Mouse (Mus musculus) kidney, adult 11 months (tissue): ENCODE measurements around the gene Btbd35f30.
"Not testable (repeated sequence)": the region's sequence is repeated elsewhere in the genome, so short reads cannot be mapped to it uniquely, and the experiment has no call there.

Experiments used
- DNase-seq: peaks from one replicate; pipeline ENCODE4 v3.0.0; 2022

Gene Btbd35f30

DNA sequence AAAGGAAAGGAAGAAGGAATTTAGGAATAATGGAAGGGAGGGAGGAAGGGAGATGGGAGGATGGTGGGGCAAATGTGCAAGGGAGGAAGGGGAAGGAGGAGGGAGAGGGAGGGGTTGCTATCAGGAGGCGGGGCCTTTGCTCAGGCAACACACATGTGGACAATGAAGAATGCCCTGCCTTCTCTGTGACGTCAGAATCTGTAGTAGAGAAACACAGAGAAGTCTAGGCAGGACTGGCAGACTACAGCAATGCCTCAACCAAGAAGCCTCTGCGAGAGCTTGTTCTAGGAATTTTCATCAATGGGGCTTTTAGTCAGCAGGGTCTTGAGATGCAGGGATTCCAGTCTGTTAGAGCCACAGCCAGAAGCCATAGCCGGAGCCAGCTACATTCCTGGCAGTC is at the start of gene Btbd35f30:
Gene Btbd35f30 (plus strand): TSS at position 301 of the 400 bp plus-strand sequence.
- DNase-seq = not testable (repeated sequence)

DNA sequence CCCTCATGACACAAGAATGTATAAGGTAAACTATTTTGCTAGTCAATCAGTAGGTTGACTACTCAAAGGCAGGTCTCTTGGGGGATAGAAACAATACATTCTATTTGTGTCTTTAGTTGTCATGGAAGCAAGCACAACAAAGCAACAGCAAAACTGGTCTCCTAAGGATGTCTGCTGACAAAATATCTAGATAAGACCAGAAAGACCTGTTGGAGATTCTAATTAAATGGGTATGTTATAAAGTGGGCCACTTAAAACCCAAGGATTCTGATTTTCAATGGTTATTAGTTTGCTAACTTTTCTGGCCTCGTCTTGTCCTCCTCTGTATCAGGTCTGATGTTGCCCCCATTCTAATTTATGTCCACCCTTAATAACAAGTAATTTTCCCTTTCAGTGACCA is 47.0 kb downstream of the Btbd35f30 start, which contains the start of gene Gm21789:
Gene Gm21789 (plus strand): TSS at position 301 of the 400 bp plus-strand sequence.
- not testable (repeated sequence) for DNase-seq
